Mouse (Mus musculus) embryonic facial prominence, embryonic 14.5 days (tissue): ENCODE measurements at regions not wholly inside any gene's neighbourhood (a gene's known extent, or its start where the extent isn't known, plus 50 kb on each side); places are given as distances from the start of the nearest gene placed in this dataset.

Experiments used
- ATAC-seq: fragments of 200-750 bp; cut with Nextera tagmentation; 2 replicates; pipeline ENCODE4 v1.8.0; 2017; ENCODE audit warnings: low read depth, moderate number of reproducible peaks, moderate TSS enrichment
- DNase-seq: peaks from one replicate; pipeline ENCODE4 v3.0.0-alpha.2; 2015; ENCODE audit warnings: low spot score
- H3K27ac ChIP-seq: fragments of 300-500 bp; sonication (generic); replicated peaks from 2 replicates; pipeline ENCODE4 v1.5.1; 2014; ENCODE audit warnings: low read depth, mild to moderate bottlenecking, low read length, moderate library complexity
- H3K27me3 ChIP-seq: fragments of 300-500 bp; sonication (generic); replicated peaks from 2 replicates; pipeline ENCODE4 v1.6.1; 2014; ENCODE audit warnings: low read length; ENCODE audit not compliant: control insufficient read depth, insufficient read depth
- H3K36me3 ChIP-seq: fragments of 300-500 bp; sonication (generic); 2 replicates; pipeline ENCODE4 v1.6.1; 2014; ENCODE audit warnings: low read length, mixed read lengths; ENCODE audit not compliant: control insufficient read depth, insufficient read depth
- H3K4me1 ChIP-seq: fragments of 300-500 bp; sonication (generic); 2 replicates; pipeline ENCODE4 v1.6.1; 2014; ENCODE audit warnings: antibody characterized with exemption, low read length; ENCODE audit not compliant: control insufficient read depth, insufficient read depth
- H3K4me2 ChIP-seq: fragments of 300-500 bp; sonication (generic); 2 replicates; pipeline ENCODE4 v1.6.1; 2014; ENCODE audit warnings: low read depth, mild to moderate bottlenecking, low read length, moderate library complexity, mixed read lengths
- H3K4me3 ChIP-seq: fragments of 300-500 bp; sonication (generic); 2 replicates; pipeline ENCODE4 v1.5.1; 2014; ENCODE audit warnings: low read depth, mild to moderate bottlenecking, low read length
- H3K9ac ChIP-seq: fragments of 300-500 bp; sonication (generic); 2 replicates; pipeline ENCODE4 v1.6.1; 2014; ENCODE audit warnings: low read depth, mild to moderate bottlenecking, low read length, moderate library complexity, mixed read lengths
- H3K9me3 ChIP-seq: fragments of 300-500 bp; sonication (generic); 2 replicates; pipeline ENCODE4 v1.6.1; 2016; ENCODE audit warnings: low read length; ENCODE audit not compliant: control insufficient read depth
- WGBS: fragments of 180-500 bp; shearing (Covaris S2); extraction: QIAGEN DNeasy Blood & Tissue Kit; methylation state at CpG from one replicate; pipeline ENCODE4 v1.1.7; 2014; 5-methylcytosine and 5-hydroxymethylcytosine counted together

DNA sequence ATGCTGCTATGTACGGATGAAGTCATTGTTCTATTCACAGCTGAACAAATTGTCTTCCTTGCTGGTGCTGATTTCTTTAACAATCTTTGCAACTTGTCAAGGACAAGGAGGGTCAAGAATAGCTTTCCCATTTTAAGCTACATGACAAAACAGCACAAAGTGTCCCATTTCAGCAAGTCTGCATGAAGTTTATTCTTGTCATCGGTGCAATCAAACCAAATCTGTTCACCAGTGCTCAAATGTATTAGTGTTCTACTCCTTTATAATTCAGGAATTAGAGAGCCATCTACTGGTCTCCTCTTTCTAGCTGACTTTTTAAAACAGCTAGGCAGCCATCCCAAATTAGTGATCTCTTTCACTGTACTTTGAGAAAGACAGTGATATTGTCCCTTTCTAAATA lies 1040.8 kb downstream of the Galc start:
- DNase-seq (peak; percentile 26), ATAC-seq (no peak)
- H3K4me3 ChIP-seq, result no peak overlapping the region
- H3K36me3 ChIP-seq, result no peaks in the 10 kb centered on the region
- H3K4me1 ChIP-seq, result no peaks in the 10 kb centered on the region
- WGBS, result 50% methylated on average over 2 of the region's 2 CpGs
- no peaks in the 10 kb centered on the region for H3K9me3 ChIP-seq
- no peak overlapping the region for H3K4me2 ChIP-seq
- no peak overlapping the region for H3K9ac ChIP-seq
- no peak overlapping the region for H3K27ac ChIP-seq
- no peaks in the 10 kb centered on the region; the same call in 1 of the 2 replicates for H3K27me3 ChIP-seq

DNA sequence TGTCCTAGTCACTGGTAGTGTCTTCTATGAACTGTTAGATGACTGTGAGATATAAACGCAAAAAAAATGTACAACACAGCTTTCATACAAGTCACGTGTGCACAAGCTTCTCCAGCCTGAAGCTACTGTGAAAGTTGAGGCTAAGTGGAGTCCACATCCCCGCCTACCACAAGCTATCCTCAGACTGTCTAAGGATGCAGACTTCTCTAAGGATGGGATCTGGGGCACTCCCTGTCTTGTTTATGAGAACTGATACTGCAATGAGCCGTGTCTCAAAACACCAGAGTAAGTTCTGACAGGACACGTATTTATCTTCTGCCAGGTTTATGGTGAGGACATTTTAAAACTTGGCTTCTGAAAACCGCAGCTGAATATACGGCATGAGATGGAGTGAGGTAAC lies 1041.7 kb downstream of the Galc start:
- ATAC-seq (no peak), DNase-seq (no peak)
- no peak overlapping the region for H3K4me2 ChIP-seq
- no peaks in the 10 kb centered on the region for H3K36me3 ChIP-seq
- H3K27ac ChIP-seq, result no peak overlapping the region
- no peaks in the 10 kb centered on the region for H3K9me3 ChIP-seq
- no peak overlapping the region for H3K9ac ChIP-seq
- H3K27me3 ChIP-seq, result no peaks in the 10 kb centered on the region; the same call in 1 of the 2 replicates
- no peak overlapping the region for H3K4me3 ChIP-seq
- WGBS, result 78% methylated on average over 7 of the region's 7 CpGs
- no peaks in the 10 kb centered on the region for H3K4me1 ChIP-seq

DNA sequence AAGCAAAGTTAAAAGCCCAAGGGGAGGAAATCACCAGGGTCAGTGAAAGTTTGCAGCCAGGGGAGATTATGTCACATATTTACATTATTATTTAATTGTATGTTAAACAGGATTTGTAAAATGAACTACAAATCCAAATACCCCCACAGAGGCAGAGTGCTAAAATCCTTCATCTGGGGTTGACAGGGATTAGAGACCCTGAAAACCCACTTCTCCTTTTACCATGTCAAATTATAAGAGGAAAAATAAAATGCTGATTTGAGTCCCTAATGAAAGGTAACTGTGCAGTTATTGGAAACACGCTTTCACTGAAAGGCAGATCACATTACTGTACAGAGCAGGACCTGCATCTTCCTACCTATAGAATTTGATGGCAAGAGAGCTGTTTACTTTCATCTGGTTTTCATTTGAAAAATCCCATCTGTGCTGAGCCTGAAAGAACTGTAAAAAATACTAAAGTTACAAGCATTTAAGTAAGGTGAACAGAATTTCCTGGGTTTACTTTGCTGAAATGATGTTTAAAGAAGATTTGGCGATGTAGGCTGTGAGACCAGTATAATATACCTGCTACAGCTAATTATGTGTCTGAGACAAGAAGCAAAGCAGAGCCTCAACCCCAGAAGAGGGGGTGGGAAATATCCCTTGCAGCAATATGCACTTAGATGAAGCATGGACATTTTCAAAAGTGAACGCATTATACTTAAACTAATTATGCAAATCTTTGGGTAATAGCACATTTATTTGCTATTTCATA lies 1055.4 kb downstream of the Galc start:
- Histone ChIP-seq H3K9ac (no peak overlapping the region), H3K4me1 (no peaks in the 10 kb centered on the region; the same call in 1 of the 2 replicates), H3K27me3 (no peaks in the 10 kb centered on the region), H3K27ac (no peak overlapping the region), H3K4me3 (no peak overlapping the region), H3K4me2 (no peak overlapping the region), H3K9me3 (no peaks in the 10 kb centered on the region), H3K36me3 (no peaks in the 10 kb centered on the region)
- DNase-seq, result peak; percentile 68
- 22% methylated on average over 3 of the region's 3 CpGs for WGBS
- ATAC-seq, result peak; percentile 86

DNA sequence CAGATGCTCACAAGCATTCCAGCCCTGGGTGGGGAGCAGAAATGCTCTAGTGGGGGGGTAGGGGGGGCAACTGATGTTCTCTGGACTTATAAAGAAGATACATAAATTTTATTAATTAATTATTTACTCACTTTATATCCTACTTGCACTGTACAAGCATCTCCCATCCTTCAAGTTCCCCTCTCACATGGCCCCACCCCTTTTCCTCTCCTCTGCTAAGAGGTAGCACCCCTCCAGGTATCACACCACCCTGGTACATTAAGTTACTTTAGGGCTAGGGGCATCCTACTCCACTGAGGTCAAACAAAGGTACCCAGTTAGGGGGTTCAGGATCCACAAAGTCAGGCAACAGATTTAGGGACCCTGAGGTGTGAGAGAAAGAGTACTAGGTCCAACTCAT lies 1097.4 kb downstream of the Galc start:
- ATAC-seq, result no peak
- DNase-seq, result no peak
- H3K27ac ChIP-seq, result no peak overlapping the region
- H3K4me2 ChIP-seq, result no peak overlapping the region
- no peak overlapping the region for H3K4me3 ChIP-seq
- no peaks in the 10 kb centered on the region for H3K27me3 ChIP-seq
- no peaks in the 10 kb centered on the region for H3K9me3 ChIP-seq
- no peak overlapping the region for H3K9ac ChIP-seq
- no peaks in the 10 kb centered on the region for H3K4me1 ChIP-seq
- no peaks in the 10 kb centered on the region for H3K36me3 ChIP-seq

DNA sequence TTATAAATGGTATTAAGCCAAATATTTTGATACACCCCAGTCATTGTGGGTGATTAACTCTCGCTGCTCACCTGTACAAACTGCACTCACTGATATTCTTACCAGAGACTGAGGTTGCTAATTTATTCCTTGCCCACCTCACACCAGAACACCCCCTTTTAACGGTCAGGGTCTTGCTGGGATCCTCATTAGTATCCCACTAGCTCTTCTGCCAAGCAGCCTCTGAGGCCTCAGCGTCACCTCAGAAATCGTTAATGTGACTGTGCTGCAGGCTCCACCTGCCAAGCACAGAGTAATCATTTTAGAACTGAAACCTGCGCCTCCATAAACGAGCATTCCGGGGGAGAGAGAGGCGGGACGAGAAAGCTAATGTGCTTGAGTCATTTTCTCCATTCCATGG lies 1097.8 kb downstream of the Galc start:
- no peak overlapping the region for H3K4me2 ChIP-seq
- ATAC-seq (no peak), DNase-seq (no peak)
- no peaks in the 10 kb centered on the region for H3K4me1 ChIP-seq
- WGBS, result 77% methylated on average over 9 of the region's 9 CpGs
- no peak overlapping the region for H3K27ac ChIP-seq
- no peak overlapping the region for H3K9ac ChIP-seq
- no peaks in the 10 kb centered on the region for H3K27me3 ChIP-seq
- H3K4me3 ChIP-seq, result no peak overlapping the region
- H3K36me3 ChIP-seq, result no peaks in the 10 kb centered on the region
- no peaks in the 10 kb centered on the region for H3K9me3 ChIP-seq

DNA sequence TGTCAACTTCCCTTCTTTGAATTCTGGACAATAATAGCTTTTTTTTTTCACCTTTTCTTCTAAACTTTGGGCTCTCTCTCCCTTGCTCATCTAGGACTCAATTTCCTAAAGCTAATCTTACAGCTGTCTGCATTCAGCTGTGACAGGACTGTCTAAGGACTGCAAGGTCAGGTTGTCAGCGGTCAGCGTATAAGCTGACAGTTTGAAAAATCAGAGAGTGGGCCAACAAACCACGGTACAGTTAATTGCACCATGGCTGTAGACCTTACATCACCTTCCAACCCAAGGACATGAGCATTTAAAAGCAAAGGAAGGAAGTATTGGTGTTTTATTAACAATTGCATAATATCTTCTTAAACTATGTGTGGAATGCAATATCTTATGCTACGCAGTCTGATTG lies 1100.9 kb downstream of the Galc start:
- Histone ChIP-seq H3K36me3 (no peaks in the 10 kb centered on the region), H3K4me2 (no peak overlapping the region), H3K9ac (no peak overlapping the region), H3K4me3 (no peak overlapping the region), H3K9me3 (no peaks in the 10 kb centered on the region), H3K27me3 (no peaks in the 10 kb centered on the region), H3K4me1 (no peaks in the 10 kb centered on the region), H3K27ac (no peak overlapping the region)
- 63% methylated on average over 4 of the region's 4 CpGs for WGBS
- DNase-seq (no peak), ATAC-seq (no peak)

DNA sequence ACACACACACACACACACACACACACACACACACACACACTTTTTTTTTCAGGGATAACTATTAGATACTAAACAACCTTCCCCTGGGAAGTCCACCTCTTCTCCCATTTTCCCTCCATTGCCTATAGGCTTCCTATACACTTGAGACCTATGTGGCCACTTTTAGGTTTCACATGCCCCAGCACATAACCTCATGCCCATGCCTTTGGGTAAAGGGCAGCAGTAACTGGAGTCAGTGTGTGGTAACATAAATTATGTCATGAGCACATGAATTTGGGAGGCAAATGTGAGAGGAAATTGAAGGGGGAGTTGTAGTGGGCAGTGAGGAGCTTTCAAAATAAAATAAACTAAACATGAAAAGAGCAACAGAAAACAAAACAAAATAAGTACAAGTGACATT lies 1101.5 kb downstream of the Galc start:
- H3K9ac ChIP-seq, result no peak overlapping the region
- no peak overlapping the region for H3K27ac ChIP-seq
- H3K4me3 ChIP-seq, result no peak overlapping the region
- no peaks in the 10 kb centered on the region for H3K36me3 ChIP-seq
- H3K4me2 ChIP-seq, result no peak overlapping the region
- no peaks in the 10 kb centered on the region for H3K9me3 ChIP-seq
- H3K27me3 ChIP-seq, result no peaks in the 10 kb centered on the region
- ATAC-seq (no peak), DNase-seq (no peak)
- H3K4me1 ChIP-seq, result no peaks in the 10 kb centered on the region

DNA sequence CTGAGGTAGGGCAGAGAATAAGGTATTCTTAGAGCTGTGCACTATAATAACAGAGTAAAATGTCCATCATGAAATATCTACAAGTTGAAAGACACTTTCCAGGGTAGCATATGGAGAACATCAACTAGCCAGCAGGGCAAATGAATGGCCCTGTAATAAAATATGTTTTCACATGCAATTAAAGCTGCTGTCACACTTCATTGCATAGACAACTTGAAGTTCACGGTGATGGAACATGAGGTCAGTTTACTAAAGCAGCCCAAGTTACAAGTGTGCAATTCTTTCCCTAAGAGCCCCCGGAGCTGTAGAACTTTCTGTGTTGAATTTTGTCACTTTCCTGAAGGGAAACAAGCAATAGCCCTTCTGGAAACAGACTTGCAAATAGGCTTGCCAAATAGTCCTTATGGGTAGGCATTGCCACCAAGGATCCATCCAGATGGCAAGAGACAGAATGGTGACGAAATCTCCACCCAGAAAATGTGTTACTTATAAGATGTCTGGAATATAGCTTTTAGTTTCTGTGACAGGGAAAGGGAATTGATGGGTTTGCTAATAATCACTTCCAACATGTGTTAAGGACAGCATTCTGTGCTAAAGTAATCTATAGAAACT lies 1102.7 kb downstream of the Galc start:
- no peaks in the 10 kb centered on the region for H3K36me3 ChIP-seq
- H3K4me3 ChIP-seq, result no peak overlapping the region
- H3K9ac ChIP-seq, result no peak overlapping the region
- no peaks in the 10 kb centered on the region for H3K9me3 ChIP-seq
- no peak overlapping the region for H3K4me2 ChIP-seq
- no peak for ATAC-seq
- H3K27ac ChIP-seq, result no peak overlapping the region
- H3K4me1 ChIP-seq, result no peaks in the 10 kb centered on the region
- H3K27me3 ChIP-seq, result no peaks in the 10 kb centered on the region
- 34% methylated on average over 3 of the region's 3 CpGs for WGBS
- no peak for DNase-seq

DNA sequence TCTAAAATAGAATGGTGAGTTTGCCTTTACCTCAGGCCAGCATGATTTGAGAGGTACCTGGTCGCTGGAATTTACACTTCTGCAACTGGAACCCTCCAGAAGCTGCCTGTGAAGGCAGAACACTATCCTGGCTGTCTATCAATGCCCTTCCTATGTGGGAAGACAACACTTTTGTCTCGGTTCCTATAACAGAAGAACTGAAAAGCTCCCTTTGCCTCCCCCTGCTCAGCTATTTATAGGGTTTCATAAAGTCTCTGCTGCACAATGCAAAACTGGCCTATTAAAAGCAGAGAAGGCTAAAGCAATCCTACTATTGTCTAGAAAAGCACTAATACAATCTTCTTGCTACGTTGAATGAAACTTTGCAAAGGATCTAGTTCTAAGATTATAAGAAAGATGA lies 1116.5 kb downstream of the Galc start:
- DNase-seq (no peak), ATAC-seq (no peak)
- H3K9me3 ChIP-seq, result no peaks in the 10 kb centered on the region
- H3K27ac ChIP-seq, result no peak overlapping the region
- no peak overlapping the region for H3K9ac ChIP-seq
- H3K27me3 ChIP-seq, result no peaks in the 10 kb centered on the region
- WGBS, result 59% methylated on average over 3 of the region's 3 CpGs
- no peak overlapping the region for H3K4me2 ChIP-seq
- no peaks in the 10 kb centered on the region for H3K4me1 ChIP-seq
- no peaks in the 10 kb centered on the region for H3K36me3 ChIP-seq
- H3K4me3 ChIP-seq, result no peak overlapping the region
